Mouse (Mus musculus) MEL (cell line): ENCODE results near the gene Osbpl3.

ENCODE experiments used
- CTCF ChIP-seq, 3 experiments: IDR thresholded peaks in 2 of 3; conservative IDR thresholded peaks in 1 of 3; 2 replicates each; pipeline ENCODE4 v1.5.1; 2011 to 2012; ENCODE audit warnings: low read length in 3 of 3, low read depth in 2 of 3, mild to moderate bottlenecking in 2 of 3, improper control_type of control experiment in 1 of 3, inconsistent platforms in 1 of 3, mixed read lengths in 1 of 3, moderate library complexity in 1 of 3; ENCODE audit not compliant: control insufficient read depth in 1 of 3, insufficient read depth in 1 of 3, poor library complexity in 1 of 3, severe bottlenecking in 1 of 3
- E2F4 ChIP-seq: IDR thresholded peaks from 2 replicates; pipeline ENCODE4 v1.6.1; 2011; ENCODE audit warnings: low read depth, low read length, improper control_type of control experiment, borderline replicate concordance
- EP300 ChIP-seq, 2 experiments: IDR thresholded peaks; 2 replicates each; pipeline ENCODE4 v1.6.1; 2011; ENCODE audit warnings: improper control_type of control experiment in 2 of 2, low read length in 2 of 2, low read depth in 1 of 2, mild to moderate bottlenecking in 1 of 2
- ETS1 ChIP-seq: IDR thresholded peaks from 2 replicates; pipeline ENCODE4 v1.6.1; 2012; ENCODE audit warnings: low read depth, mild to moderate bottlenecking, inconsistent platforms, low read length, improper control_type of control experiment, moderate library complexity
- GATA1 ChIP-seq: IDR thresholded peaks from 2 replicates; pipeline ENCODE4 v1.6.1; 2011; ENCODE audit warnings: low read depth, low read length, improper control_type of control experiment
- JUND ChIP-seq: IDR thresholded peaks from 2 replicates; pipeline ENCODE4 v1.6.1; 2011; ENCODE audit warnings: low read depth, mild to moderate bottlenecking, improper control_type of control experiment, low read length
- MAFK ChIP-seq: IDR thresholded peaks from 2 replicates; pipeline ENCODE4 v1.6.1; 2011; ENCODE audit warnings: low read depth, mild to moderate bottlenecking, low read length, improper control_type of control experiment, borderline replicate concordance
- MAZ ChIP-seq: IDR thresholded peaks from 2 replicates; pipeline ENCODE4 v1.6.1; 2012; ENCODE audit warnings: low read depth, mild to moderate bottlenecking, inconsistent platforms, low read length, improper control_type of control experiment
- MYC ChIP-seq: IDR thresholded peaks from 2 replicates; pipeline ENCODE4 v1.6.1; 2011; ENCODE audit warnings: low read depth, mild to moderate bottlenecking, low read length, improper control_type of control experiment, moderate library complexity
- POLR2A ChIP-seq, 2 experiments: IDR thresholded peaks; 2 replicates each; pipeline ENCODE4 v1.6.1; 2011 to 2012; ENCODE audit warnings: low read length in 2 of 2, mild to moderate bottlenecking in 2 of 2, control low read depth in 1 of 2, improper control_type of control experiment in 1 of 2, low read depth in 1 of 2, moderate library complexity in 1 of 2; ENCODE audit not compliant: control insufficient read depth in 1 of 2, insufficient read depth in 1 of 2, poor library complexity in 1 of 2
- POLR2AphosphoS2 ChIP-seq: IDR thresholded peaks from 2 replicates; pipeline ENCODE4 v1.6.1; 2011; ENCODE audit warnings: low read length, improper control_type of control experiment
- TCF12 ChIP-seq: IDR thresholded peaks from 2 replicates; pipeline ENCODE4 v1.6.1; 2014; ENCODE audit warnings: low read depth, mild to moderate bottlenecking, inconsistent platforms, low read length, improper control_type of control experiment, moderate library complexity
- USF2 ChIP-seq, 2 experiments: IDR thresholded peaks; 2 replicates each; pipeline ENCODE4 v1.6.1; 2011 to 2012; ENCODE audit warnings: improper control_type of control experiment in 2 of 2, low read length in 2 of 2, borderline replicate concordance in 1 of 2, inconsistent platforms in 1 of 2, low read depth in 1 of 2, mild to moderate bottlenecking in 1 of 2; ENCODE audit not compliant: insufficient read depth in 1 of 2

- TF ChIP-seq EP300 (IDR thresholded peaks at IDR 0.05; ENCODE audit: low read depth in 1 of 2, low read length in 2 of 2) (no peak), ETS1 (no peak), POLR2A (IDR thresholded peaks at IDR 0.05; ENCODE audit: control insufficient read depth in 1 of 2, insufficient read depth in 1 of 2, low read depth in 1 of 2, low read length in 2 of 2, poor library complexity in 1 of 2) (no peak), MAFK (no peak), E2F4 (no peak), USF2 (IDR thresholded peaks at IDR 0.05; ENCODE audit: borderline replicate concordance in 1 of 2, insufficient read depth in 1 of 2, low read depth in 1 of 2, low read length in 2 of 2) (no peak), TCF12 (no peak), CTCF (IDR thresholded peaks at IDR 0.05 in 2 of 3, conservative IDR thresholded peaks at IDR 0.05 in 1 of 3; ENCODE audit: control insufficient read depth in 1 of 3, insufficient read depth in 1 of 3, low read depth in 2 of 3, low read length in 3 of 3, poor library complexity in 1 of 3, severe bottlenecking in 1 of 3) (no peak), MAZ (no peak), JUND (no peak), GATA1 (no peak), MYC (no peak), POLR2AphosphoS2 (no peak)
Observed at GRCm38 (mm10) chr6:50366724-50367123, 89.3 kb downstream of the Osbpl3 start.
